Mouse (Mus musculus) left cerebral cortex, postnatal 4 days (tissue): ENCODE results near the gene Gm49661. TPM values are rescaled to one million over a fixed set of nuclear protein-coding genes. Genes with fewer than 3 reads are reported as not detected.

Experiments used
- DNase-seq: peaks from one replicate; pipeline ENCODE4 v3.0.0-alpha.2; 2022
- intact Hi-C: fragments of 180-260 bp; cut with DNase I; formaldehyde crosslinking; loops from one replicate; pipeline ENCODE4 v1.15.1; 2025
- total RNA-seq, 2 experiments: library from RNA; stranded (reverse); gene quantifications; 2 replicates each; pipeline ENCODE4 v1.2.3; 2021

Gm49661 gene
- total RNA-seq, 2 experiments from 2014 or later, result not detected

DNA sequence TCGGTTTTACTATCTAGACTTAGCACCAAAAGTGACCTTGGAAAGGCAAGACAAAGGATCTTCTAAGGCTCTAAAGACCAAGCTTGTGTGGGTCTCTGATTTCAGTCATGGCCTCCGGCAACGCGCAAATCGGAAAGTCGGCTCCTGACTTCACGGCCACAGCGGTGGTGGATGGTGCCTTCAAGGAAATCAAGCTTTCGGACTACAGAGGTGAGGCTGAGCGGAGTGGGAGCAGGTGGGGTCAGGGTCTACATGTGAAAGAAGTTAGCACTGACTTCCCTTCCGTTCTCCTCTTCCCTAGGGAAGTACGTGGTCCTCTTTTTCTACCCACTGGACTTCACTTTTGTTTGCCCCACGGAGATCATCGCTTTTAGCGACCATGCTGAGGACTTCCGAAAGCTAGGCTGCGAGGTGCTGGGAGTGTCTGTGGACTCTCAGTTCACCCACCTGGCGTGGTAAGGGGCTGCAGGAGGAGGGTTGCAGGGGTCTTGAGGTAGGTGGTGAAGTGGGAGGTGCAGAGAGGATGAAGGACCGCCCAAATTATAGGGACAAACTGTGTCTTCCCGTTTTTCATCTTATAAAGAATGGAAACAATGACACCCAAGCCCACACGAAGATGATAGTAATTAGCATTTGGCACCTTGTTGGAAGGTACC lies 1.0 kb upstream of the Gm49661 start:
- no peak for DNase-seq
- intact Hi-C loops, result no loop called here

DNA sequence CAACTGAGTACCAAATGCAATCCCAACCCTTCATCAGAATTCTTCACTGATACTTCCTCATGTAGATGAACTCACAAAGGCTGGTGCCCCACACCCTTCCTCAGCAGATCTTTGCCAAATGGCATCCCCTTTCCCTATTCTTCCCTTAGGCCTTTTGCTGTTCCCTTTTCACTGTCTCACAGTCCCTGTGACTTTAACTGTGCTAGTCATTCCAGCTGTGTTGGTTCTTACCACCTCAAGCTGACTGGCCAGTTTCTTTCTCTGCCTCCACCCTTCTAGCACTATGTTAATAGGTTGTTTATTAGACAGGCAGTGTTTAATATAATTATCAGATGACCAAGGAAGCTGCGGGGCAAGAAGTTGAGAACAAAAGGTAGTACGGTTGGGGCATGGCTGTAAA lies 583 bp downstream of the Gm49661 start:
- intact Hi-C loops, result no loop called here
- no peak for DNase-seq

DNA sequence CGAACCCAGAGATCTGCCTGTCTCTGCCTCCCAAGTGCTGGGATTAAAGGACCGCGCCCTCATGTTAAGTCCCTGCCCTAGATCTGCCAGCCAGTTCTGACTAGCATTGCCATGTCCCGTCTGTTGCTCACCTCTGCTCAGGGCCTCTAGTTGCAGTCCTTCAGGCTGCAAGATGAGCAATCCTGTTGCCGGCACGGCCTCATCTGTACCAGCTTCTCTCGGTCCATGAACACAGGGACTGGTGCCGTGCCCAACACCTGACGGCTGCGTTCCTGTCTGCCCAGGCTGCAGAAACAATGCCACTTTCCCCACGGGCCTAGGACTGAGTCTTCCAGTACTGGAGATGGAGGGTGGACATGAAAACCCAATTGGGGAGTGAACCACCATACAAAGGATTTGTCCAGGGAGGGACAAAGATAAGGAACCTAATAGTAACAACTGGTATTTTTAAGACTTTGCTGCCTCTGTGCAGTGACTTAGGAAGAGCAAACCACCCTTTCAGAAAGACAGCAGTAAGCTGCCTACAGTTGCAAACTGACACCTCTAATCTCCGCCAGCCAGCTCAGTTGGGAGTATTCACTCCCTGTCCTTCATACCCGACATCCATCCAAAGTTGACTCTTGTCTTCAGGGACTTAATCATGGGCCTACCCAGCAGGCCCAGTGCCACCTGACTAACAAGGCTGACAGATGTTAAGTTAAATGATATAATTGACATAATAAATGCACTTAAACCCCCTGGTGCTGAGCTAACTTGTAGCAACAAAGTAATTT lies 1.5 kb downstream of the Gm49661 start:
- no peak for DNase-seq
- intact Hi-C loops, result no loop called here

DNA sequence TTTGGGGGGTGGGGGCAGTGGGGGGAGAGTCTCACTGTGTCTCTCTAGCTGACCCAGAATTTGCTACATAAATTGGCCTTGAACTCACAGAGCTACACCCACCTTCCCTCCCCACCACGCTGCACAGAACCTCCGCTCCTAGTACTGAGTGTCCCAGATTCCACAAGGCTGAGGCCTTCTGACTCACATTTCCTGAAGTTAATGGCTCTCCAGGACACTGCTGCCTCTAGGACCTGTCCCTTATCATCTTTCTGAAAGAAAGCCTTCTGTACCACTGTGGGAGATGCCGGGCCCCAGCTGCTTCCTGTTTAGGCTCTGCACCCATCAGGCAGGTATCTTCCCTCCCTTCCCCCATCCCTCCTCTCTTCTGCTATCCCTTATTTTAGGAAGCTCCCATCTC lies 2.6 kb downstream of the Gm49661 start:
- intact Hi-C loops, result no loop called here
- no peak for DNase-seq

DNA sequence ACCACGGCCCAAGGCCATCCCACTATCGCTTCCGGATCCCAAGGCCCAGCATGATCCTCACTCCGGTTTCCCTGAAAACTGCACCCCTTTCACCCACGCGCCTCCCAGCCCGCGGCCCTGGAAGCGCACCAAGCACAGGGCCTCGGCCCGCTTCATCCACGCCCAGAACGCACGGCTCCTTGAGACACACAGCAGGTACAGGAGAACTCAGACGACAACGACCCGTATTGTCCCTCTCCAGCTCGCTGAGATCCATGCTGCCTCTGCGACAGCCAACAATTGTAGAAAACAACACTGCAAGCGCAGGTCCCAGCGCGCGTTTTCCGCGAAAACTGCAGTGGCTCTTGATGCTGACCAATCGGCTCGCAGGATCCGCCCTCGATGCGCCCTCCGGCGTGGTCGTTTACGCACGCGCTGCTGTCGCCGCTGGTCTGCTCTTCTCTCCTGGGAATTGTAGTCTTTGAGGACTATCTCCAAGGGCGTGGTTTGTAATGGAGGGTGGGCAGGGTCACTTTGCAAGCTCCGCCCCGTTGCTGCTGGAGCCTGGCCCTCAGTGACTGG lies 3.4 kb downstream of the Gm49661 start:
- DNase-seq, result peak; percentile 95

DNA sequence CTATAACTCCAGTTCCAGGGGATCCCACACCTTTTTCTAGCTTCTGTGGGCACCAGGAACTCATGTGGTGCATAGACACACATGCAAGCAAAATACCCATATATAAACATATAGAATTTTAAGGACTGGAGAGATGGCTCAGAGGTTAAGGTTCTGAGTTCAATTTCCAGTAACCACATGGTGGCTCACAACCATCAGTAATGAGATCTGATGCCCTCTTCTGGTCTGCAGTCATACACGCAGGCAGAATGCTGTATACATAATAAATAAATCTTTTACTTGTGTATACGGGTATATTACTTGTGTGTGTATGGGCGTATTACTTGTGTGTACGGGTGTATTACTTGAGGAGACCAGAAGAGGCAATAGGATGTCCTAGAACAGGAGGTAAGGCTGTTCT lies 5.3 kb downstream of the Gm49661 start:
- intact Hi-C loops, result loop anchor here (5.0 kb wide), 1 partner anchor 107 kb away; the partner anchor contains the start of gene Farsa
- DNase-seq, result no peak

More for the DNA sequence above, 3.4 kb downstream of the Gm49661 start:
- intact Hi-C loops, result no loop called here

DNA sequence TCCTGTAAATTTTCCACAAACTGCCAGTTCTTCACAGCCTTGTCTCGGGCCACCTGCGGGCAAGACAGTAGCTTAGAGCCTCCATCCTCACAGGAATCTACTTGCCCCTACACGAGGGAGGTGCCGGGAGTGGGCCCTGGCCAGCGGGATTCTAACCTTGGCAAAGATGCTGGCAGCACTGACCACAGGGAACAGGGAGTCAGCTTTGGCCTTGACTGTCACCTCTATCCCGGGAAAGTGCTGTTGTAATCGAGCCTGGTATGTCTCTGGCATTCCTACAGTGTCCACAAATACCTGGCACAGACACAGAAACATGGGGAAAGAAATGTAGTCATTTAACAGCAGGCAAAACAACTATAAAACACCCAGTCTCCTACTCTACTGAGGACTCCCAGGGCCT lies 9.4 kb downstream of the Gm49661 start:
- DNase-seq, result no peak
- intact Hi-C loops, result loop anchor here (5.0 kb wide), 1 partner anchor 103 kb away; the partner anchor contains the start of gene Farsa

DNA sequence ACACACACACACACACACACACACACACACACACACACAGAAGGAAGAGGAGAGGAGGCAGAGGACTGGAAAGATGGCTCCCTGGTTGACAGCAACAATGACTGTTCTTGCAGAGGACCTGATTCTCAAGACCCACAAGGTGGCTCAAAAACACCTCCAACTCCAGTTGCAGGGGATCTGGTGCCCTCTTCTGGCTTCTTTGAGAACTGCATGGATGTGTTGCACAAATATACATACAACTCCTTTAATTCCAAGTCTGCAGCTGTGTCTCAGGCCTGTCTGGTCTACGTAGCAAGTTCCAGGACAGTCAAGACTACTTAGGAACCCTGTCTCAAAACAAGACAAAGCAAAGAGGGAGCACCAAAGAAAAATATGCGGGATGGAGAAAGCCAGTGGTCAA lies 12.5 kb downstream of the Gm49661 start:
- DNase-seq, result peak; percentile 82
- intact Hi-C loops, result no loop called here

DNA sequence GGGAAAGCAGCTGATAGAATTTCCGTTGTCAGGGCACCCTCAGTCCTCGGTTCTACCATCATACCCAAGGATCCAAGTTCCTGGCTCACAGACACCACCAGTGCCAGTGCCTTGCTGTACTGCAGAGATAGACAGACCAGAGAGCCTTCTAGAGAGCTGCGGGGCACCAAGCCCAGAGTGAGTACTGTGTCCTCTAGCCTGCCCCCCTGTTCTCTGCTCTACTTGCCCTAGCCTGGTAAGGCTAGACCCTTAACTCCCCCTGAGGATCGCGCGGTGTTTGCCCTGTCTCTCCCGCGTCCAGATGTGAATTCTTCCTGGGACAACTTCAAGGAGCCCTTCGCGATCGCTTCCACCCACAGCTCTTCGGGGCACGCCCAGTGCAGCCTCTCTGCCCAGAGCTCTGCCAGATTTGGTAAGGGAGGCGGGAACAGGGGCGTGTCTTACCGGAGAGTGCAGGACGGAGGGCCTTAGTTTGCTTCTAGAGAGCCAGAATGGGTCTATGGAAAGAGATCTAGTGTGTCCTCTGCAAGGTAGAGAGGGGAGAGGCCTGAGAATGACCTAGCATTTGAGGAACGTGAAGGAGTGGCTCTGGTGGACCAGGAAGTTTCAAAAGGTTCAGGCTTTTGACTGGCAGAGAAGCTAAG lies 16.5 kb downstream of the Gm49661 start:
- intact Hi-C loops, result no loop called here
- no peak for DNase-seq

DNA sequence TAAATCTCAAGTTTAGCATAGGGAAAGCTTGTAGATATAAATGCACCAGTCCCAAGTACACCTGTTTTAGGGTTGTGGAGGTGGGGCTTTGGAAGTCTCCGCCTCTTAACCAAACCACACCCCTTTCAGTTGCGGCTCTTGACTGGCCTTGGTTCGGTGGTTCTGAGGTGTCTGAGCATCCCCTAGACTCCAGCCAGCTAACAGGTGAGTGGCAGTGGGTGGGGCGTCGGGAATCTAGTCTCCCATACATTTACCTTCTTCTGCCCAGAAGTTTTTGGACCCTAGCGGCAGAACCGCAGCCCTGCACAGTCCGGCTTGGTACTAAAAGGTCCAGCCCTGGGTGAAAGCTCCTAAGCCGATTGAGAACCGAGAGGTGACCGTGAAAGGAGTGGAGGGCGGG lies 19.5 kb downstream of the Gm49661 start:
- intact Hi-C loops, result no loop called here
- no peak for DNase-seq

DNA sequence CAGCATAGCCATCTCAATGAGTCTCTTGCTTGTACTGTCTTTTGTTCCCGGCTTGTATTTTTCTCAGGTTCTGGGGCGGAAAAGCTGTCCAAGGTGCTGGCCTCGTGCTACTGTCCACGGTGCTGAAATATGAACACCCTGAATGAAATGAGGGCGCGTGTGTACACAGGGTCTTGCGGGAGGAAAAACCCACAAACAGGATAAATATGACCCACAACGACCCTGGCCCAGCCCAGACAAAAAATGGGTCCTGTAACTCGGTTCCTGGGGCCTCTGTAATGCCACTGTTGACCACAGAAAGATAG lies 22.0 kb downstream of the Gm49661 start:
- DNase-seq, result no peak
- intact Hi-C loops, result no loop called here

DNA sequence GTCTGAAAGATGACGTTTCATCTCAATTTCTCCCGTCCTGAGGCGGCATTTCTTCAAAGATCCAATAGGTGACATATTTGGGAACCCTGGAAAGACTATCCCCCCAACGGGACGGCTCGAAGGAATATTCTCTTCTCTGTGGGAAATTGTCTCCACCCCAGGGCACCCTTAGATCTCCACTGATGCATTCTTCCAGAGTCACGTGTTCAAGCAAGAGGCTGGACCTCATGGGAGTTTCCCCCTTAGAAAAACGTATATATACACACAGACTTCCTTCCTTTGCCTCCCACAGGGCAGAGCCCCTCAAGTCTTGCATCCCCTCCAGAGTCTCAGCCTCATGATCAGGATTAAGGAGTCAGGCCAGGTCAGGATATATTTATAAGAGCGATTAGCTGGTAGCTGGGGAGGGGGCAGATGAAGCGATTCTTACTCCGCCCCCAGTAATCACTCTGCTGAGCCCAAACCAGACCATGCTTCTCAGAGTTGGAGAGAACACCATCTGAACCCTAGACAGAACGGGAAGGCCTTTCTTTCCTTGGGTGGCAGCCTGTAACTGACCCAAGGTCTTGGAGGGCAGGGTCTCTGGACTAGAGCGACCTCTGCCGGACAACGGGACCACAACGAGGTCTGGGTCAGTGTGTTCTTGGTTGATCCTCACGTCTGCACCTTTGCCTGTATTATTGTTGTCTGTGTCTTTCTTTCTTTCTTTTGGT lies 22.5 kb downstream of the Gm49661 start, which contains the start of gene Rtbdn:
TSS of gene Rtbdn (plus strand) at position 464 of the 713 bp plus-strand sequence.
- intact Hi-C loops, result no loop called here
- peak; percentile 62 for DNase-seq

DNA sequence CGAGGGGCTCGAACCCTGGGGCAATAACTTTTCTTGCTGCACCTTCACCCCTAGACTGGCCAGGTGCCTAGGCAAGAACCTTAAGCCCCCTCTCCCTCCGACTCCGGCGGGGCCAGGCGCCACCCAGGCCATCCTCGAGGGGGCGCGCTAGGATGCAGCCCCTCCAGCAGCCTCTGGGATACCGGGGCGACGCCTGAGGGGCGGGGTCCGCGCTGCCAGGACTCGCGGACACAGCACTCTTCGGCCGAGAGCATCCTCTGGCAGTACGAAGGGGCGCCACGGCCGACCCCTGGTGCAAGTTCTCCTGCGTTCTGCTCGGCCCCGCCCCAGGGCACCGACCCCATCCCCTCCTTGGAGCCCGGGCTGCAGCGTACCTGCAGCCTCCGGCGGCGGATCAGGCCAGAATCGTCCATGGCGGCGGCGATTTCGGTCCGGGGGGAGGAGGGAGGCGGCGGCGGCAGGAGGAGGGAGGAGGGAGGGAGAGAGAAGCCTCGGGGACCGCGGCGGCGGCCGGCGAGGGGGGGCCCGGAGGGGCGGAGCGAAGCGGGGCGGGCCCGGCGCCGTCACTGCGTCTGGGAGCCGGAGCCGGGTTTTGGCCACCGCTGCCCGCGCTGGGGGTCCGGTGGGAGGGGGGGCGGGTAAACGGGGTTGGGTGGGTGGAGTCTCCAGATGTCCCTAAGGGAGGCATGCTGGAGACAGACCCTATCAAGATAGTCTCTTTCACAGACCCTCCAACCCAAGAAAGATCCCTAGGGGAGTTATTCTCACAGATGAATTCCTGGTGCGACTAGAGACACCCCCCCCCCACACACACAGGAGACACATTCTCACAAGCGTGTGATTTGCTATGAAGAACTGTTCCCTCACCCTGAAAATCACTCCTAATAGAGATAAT lies 23.4 kb downstream of the Gm49661 start:
- intact Hi-C loops, result no loop called here
- peak; percentile 73 for DNase-seq

DNA sequence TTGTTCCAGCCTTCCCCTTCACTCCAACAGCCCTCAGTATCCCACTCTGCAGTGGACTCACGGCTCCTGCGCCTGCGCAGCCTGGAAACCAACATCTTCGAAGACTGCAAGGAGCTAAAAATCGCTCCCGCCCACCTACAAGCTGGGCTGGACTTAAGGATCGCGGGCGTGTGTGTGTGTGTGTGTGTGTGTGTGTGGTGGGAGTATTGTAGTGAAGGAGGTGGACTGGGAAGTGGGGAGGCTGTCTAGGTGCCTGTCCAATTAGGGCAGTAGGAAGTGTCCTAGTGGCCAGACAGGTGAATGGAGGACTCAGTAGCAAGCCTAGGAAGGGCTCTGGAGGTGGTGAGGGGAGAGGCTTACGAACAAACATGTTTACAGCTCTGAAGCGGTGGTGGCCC lies 24.0 kb downstream of the Gm49661 start:
- intact Hi-C loops, result no loop called here
- DNase-seq, result peak; percentile 40

DNA sequence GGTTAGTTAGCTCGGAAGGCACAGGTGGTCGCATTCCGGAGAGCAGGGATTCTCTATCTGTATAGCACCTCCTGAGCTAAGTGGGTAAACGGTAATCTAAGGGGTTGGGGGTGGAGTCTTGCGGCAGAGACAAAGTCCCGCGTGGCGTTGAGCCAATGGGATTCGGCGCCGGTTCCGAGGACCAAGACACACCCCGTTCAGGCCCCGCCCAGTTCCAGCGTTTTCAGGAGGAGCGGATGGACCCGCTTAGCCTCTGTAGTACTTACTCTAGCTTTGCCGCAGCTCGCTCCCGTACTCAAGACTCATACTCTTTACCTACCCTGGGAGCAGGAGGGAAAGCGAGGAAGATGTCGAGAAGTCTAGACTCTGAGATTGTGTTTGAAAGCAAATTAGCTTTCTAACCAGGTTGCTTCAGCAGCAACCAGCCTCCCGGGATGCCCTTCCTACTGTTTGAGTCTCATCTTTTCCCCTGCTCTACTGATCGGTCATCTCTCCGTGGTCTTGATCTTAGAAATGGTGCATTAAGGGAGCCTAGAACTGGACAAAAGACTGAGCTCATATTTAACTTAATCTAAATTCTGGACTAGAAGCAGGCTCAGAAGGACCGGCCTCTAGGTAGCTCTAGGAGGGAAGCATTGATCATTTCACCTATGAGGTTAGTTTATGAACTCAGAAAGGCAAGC lies 24.6 kb downstream of the Gm49661 start:
- peak; percentile 55 for DNase-seq
- intact Hi-C loops, result no loop called here

DNA sequence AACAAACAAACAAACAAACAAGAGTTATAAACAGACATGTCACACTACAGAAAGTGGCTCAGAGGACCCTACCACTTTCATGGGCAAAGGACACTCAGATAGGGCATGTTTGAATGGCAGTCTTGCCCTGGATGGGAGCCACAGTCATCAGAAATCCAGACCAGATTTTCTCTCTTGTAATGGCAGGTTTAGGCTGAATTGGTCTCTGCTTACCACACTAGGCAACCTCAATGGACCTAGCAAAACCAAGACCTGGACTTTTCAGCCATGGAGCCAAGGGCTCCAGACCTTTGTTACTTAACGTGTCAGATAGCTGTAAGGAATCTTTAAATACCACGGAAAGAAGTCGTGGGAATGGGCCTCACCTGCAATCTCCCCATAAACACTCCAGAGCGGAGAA lies 25.5 kb downstream of the Gm49661 start:
- intact Hi-C loops, result no loop called here

DNA sequence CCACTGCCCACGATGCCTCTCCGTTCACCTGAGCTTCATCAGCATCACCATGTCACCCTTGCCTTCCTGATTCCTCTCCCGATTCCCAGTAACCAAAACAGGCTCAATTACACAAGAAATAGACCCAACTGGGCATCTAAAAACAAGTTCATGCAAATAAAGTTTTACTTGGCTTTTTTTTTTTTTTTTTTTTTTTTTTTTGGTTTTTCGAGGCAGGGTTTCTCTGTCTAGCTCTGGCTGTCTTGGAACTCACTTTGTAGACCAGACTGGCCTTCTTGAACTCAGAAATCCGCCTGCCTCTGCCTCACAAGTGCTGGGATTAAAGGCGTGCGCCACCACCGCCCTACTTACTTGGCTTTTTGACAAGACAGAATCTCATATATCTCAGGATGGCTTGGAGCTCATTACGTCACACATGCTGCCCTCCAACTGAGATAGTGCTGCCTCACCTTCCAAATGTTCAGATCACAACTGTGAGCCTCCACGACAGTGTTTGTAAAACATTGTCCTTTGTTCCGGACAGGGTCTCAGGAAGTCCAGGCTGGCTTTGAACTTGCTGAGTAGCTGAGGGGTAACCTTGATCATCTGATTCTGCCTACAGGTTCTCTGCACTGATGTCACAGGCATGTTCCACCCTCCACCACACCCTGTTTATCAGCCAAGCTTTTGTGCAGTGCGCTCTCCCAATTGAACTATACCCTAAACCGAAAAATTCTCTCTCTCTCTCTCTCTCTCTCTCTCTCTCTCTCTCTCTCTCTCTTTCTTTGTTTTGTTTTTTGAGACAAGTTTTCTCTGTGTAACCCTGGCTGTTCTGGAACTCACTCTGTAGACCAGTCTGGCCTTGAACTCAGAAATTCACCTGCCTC lies 31.4 kb downstream of the Gm49661 start:
- DNase-seq, result no peak
- intact Hi-C loops, result no loop called here

More for the DNA sequence above, 25.5 kb downstream of the Gm49661 start:
- no peak for DNase-seq

DNA sequence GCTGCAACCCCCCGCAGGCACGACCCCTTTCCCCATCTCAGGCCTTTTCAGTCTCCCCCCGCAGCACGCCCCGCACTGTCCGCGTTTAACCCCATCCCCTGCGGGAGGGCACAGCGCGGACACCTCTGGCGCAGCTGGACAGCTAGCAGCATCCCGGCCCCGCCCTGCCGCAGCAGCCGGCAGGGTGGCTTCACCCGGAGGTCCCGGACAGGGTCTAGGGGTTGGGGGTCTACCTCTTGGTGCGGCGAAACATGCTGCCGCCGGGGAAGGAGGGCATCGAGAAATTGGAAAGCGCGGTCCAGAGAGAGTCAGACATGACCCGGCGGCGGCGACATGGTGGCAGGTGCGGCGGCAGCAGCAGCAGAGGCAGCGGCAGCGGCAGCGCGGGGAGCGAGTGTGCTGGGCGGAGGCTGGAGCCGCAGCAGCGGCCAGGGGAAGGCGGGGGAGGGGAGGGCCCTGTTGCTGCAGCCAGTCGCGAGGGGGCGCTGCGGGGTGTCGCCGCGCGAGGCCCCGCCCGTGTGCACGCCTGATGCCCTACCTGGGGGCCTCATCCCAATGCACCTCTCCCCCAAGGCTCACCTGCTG lies 32.2 kb downstream of the Gm49661 start, which contains the start of gene Mast1:
TSS of gene Mast1 (minus strand) at position 398 of the 585 bp plus-strand sequence.
- peak; percentile 87 for DNase-seq
- intact Hi-C loops, result no loop called here
